Mouse (Mus musculus): ENCODE measurements around the gene Thrap3. TPM values are rescaled to one million over a fixed set of nuclear protein-coding genes. Genes with fewer than 3 reads are reported as not detected.
"Not testable (repeated sequence)": the region's sequence is repeated elsewhere in the genome, so short reads cannot be mapped to it uniquely, and the experiment has no call there.

Thrap3 gene
- polyA plus RNA-seq, 1 experiment from 2014 or later, result 139 TPM

- DNase-seq (ENCODE audit: low spot score) (no peak), ATAC-seq (ENCODE audit: low FRiP score) (no peak)
- no peaks in the 10 kb centered on the region for H3K9me3 ChIP-seq (ENCODE audit: control insufficient read depth, low read length)
- H3K4me3 ChIP-seq (replicated peaks; ENCODE audit: low read length), result no peak overlapping the region
- H3K27ac ChIP-seq, result no peak overlapping the region
- no peak overlapping the region for H3K4me2 ChIP-seq (replicated peaks)
- no peak overlapping the region for H3K9ac ChIP-seq
- H3K27me3 ChIP-seq (ENCODE audit: control insufficient read depth, insufficient read depth, low read length), result no peaks in the 10 kb centered on the region
- no peaks in the 10 kb centered on the region for H3K4me1 ChIP-seq (replicated peaks; ENCODE audit: control insufficient read depth, insufficient read depth, low read length)
- H3K36me3 ChIP-seq (replicated peaks; ENCODE audit: control insufficient read depth, insufficient read depth), result peaks cover 29% of the 10 kb centered on the region
- WGBS, result 98% methylated on average over 3 of the region's 3 CpGs
Observed at GRCm38 (mm10) chr4:126187096-126187495, 15.5 kb downstream of the Thrap3 start.

DNA sequence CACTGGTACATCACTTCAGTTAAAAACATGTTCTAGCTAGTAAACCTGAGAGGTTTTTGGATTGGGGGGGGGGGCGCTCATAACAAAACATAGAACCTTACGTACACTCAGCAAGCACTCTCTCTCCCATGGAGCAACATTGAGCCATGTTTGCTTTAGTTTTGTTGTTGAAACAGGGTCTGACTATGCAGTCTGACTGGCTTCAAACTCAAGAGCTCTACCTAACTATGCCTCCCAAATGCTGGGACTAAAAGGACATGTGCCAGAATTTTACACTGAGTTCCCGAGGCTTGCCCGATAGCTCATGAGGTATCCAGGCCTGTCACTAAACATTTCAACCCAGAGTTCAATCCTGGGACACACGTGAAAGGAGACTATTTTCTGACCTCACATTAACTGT, 19.5 kb downstream of the Thrap3 start:
- Histone ChIP-seq H3K9me3 (ENCODE audit: control insufficient read depth, low read length) (no peaks in the 10 kb centered on the region), H3K27me3 (ENCODE audit: control insufficient read depth, insufficient read depth, low read length) (no peaks in the 10 kb centered on the region), H3K27ac (no peak overlapping the region), H3K9ac (no peak overlapping the region), H3K36me3 (replicated peaks; ENCODE audit: control insufficient read depth, insufficient read depth) (peaks cover 47% of the 10 kb centered on the region), H3K4me2 (replicated peaks) (no peak overlapping the region), H3K4me3 (replicated peaks; ENCODE audit: low read length) (no peak overlapping the region), H3K4me1 (replicated peaks; ENCODE audit: control insufficient read depth, insufficient read depth, low read length) (no peaks in the 10 kb centered on the region)
- 92% methylated on average over 5 of the region's 5 CpGs for WGBS
- ATAC-seq (ENCODE audit: low FRiP score), result no peak
- DNase-seq (ENCODE audit: low spot score), result no peak

- H3K36me3 ChIP-seq (replicated peaks; ENCODE audit: control insufficient read depth, insufficient read depth), result peaks cover 60% of the 10 kb centered on the region
- ATAC-seq (ENCODE audit: low FRiP score) (no peak), DNase-seq (ENCODE audit: low spot score) (peak; percentile 72)
- H3K27ac ChIP-seq, result no peak overlapping the region
- H3K4me2 ChIP-seq (replicated peaks), result no peak overlapping the region
- no peaks in the 10 kb centered on the region for H3K4me1 ChIP-seq (replicated peaks; ENCODE audit: control insufficient read depth, insufficient read depth, low read length)
- 62% methylated on average over 7 of the region's 7 CpGs for WGBS
- H3K4me3 ChIP-seq (replicated peaks; ENCODE audit: low read length), result no peak overlapping the region
- H3K9me3 ChIP-seq (ENCODE audit: control insufficient read depth, low read length), result no peaks in the 10 kb centered on the region
- H3K9ac ChIP-seq, result no peak overlapping the region
- no peaks in the 10 kb centered on the region for H3K27me3 ChIP-seq (ENCODE audit: control insufficient read depth, insufficient read depth, low read length)
Observed at GRCm38 (mm10) chr4:126181170-126181957, 21.2 kb downstream of the Thrap3 start.

GRCm38 (mm10) chr4:126175980-126176379, 26.6 kb downstream of the Thrap3 start:
- not testable (repeated sequence) for H3K4me1 ChIP-seq (replicated peaks; ENCODE audit: control insufficient read depth, insufficient read depth, low read length); H3K4me3 ChIP-seq (replicated peaks; ENCODE audit: low read length); ATAC-seq (ENCODE audit: low FRiP score); DNase-seq (ENCODE audit: low spot score); H3K4me2 ChIP-seq (replicated peaks); H3K9me3 ChIP-seq (ENCODE audit: control insufficient read depth, low read length); H3K27me3 ChIP-seq (ENCODE audit: control insufficient read depth, insufficient read depth, low read length); H3K27ac ChIP-seq; H3K9ac ChIP-seq
- 93% methylated on average over 7 of the region's 7 CpGs for WGBS
- peaks cover 89% of the 10 kb centered on the region for H3K36me3 ChIP-seq (replicated peaks; ENCODE audit: control insufficient read depth, insufficient read depth)

GRCm38 (mm10) chr4:126173800-126174199, 28.8 kb downstream of the Thrap3 start:
- H3K4me2 ChIP-seq (replicated peaks), result no peak overlapping the region
- H3K9ac ChIP-seq, result no peak overlapping the region
- DNase-seq (ENCODE audit: low spot score) (no peak), ATAC-seq (ENCODE audit: low FRiP score) (no peak)
- H3K9me3 ChIP-seq (ENCODE audit: control insufficient read depth, low read length), result no peaks in the 10 kb centered on the region
- peaks cover 94% of the 10 kb centered on the region for H3K36me3 ChIP-seq (replicated peaks; ENCODE audit: control insufficient read depth, insufficient read depth)
- H3K4me1 ChIP-seq (replicated peaks; ENCODE audit: control insufficient read depth, insufficient read depth, low read length), result no peaks in the 10 kb centered on the region
- H3K27me3 ChIP-seq (ENCODE audit: control insufficient read depth, insufficient read depth, low read length), result no peaks in the 10 kb centered on the region
- H3K27ac ChIP-seq, result no peak overlapping the region
- 93% methylated on average over 5 of the region's 5 CpGs for WGBS
- no peak overlapping the region for H3K4me3 ChIP-seq (replicated peaks; ENCODE audit: low read length)

GRCm38 (mm10) chr4:126170737-126171136, 31.8 kb downstream of the Thrap3 start:
- WGBS, result 96% methylated on average over 5 of the region's 5 CpGs
- not testable (repeated sequence) for H3K9ac ChIP-seq; H3K4me1 ChIP-seq (replicated peaks; ENCODE audit: control insufficient read depth, insufficient read depth, low read length); H3K4me3 ChIP-seq (replicated peaks; ENCODE audit: low read length); H3K9me3 ChIP-seq (ENCODE audit: control insufficient read depth, low read length); DNase-seq (ENCODE audit: low spot score); H3K4me2 ChIP-seq (replicated peaks); ATAC-seq (ENCODE audit: low FRiP score); H3K27me3 ChIP-seq (ENCODE audit: control insufficient read depth, insufficient read depth, low read length); H3K27ac ChIP-seq
- peaks cover 98% of the 10 kb centered on the region for H3K36me3 ChIP-seq (replicated peaks; ENCODE audit: control insufficient read depth, insufficient read depth)

- Histone ChIP-seq H3K27me3 (ENCODE audit: control insufficient read depth, insufficient read depth, low read length) (no peaks in the 10 kb centered on the region), H3K27ac (no peak overlapping the region), H3K4me2 (replicated peaks) (no peak overlapping the region), H3K4me1 (replicated peaks; ENCODE audit: control insufficient read depth, insufficient read depth, low read length) (no peaks in the 10 kb centered on the region), H3K9me3 (ENCODE audit: control insufficient read depth, low read length) (no peaks in the 10 kb centered on the region), H3K4me3 (replicated peaks; ENCODE audit: low read length) (no peak overlapping the region), H3K9ac (no peak overlapping the region), H3K36me3 (replicated peaks; ENCODE audit: control insufficient read depth, insufficient read depth) (peaks cover 86% of the 10 kb centered on the region)
- WGBS, result 91% methylated on average over 6 of the region's 6 CpGs
- ATAC-seq (ENCODE audit: low FRiP score) (no peak), DNase-seq (ENCODE audit: low spot score) (no peak)
Observed at GRCm38 (mm10) chr4:126168851-126169250, 33.7 kb downstream of the Thrap3 start.

DNA sequence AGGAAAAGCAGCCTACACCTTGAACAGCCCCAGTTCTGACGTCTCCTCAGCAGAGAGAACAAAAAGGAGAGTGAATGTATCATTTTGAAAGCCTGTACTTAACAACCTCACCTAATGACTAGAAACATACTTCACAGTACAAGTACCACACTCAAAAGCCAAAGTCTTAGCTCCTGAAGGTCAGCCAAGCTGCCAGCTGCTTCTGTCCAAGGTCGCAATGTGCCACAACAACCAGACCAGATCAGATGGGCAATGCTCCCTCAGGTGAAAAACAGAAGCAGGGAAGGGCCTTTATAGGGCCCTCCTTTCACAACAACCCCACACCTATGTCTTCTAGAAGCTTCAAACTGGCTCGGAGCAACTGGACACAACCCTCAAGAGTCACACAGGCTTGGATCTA, 36.5 kb downstream of the Thrap3 start:
- WGBS, result 86% methylated on average over 3 of the region's 3 CpGs
- no peak overlapping the region for H3K9ac ChIP-seq
- peaks cover 9% of the 10 kb centered on the region; the same call in 1 of the 2 replicates for H3K4me1 ChIP-seq (replicated peaks; ENCODE audit: control insufficient read depth, insufficient read depth, low read length)
- no peak for DNase-seq (ENCODE audit: low spot score)
- H3K27ac ChIP-seq, result no peak overlapping the region
- ATAC-seq (ENCODE audit: low FRiP score), result no peak
- no peaks in the 10 kb centered on the region for H3K27me3 ChIP-seq (ENCODE audit: control insufficient read depth, insufficient read depth, low read length)
- H3K36me3 ChIP-seq (replicated peaks; ENCODE audit: control insufficient read depth, insufficient read depth), result peaks cover 58% of the 10 kb centered on the region
- H3K9me3 ChIP-seq (ENCODE audit: control insufficient read depth, low read length), result no peaks in the 10 kb centered on the region
- no peak overlapping the region for H3K4me3 ChIP-seq (replicated peaks; ENCODE audit: low read length)
- H3K4me2 ChIP-seq (replicated peaks), result no peak overlapping the region

DNA sequence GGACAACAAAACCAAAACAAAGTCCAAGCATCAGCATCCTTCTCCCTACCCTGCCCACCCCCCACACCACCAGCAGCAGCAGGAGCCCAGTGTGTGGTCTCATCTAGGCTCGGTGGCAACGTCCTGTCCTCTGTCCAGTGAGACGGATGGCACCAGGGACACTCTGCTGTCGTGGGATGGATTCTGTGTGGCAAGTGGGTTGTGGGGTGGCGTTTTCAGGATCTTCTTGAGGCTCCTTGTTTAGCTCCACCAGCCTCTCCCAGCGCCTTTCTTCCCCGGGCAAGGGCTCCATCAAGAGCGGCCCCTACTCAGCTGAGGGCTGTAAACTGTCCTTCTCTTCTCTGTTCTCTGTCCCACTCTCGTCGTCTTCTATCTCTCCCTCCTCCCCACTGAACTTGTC, 37.5 kb downstream of the Thrap3 start:
- WGBS, result 78% methylated on average over 8 of the region's 10 CpGs
- not testable (repeated sequence) for H3K27ac ChIP-seq; H3K9ac ChIP-seq; ATAC-seq (ENCODE audit: low FRiP score); H3K9me3 ChIP-seq (ENCODE audit: control insufficient read depth, low read length); DNase-seq (ENCODE audit: low spot score); H3K4me1 ChIP-seq (replicated peaks; ENCODE audit: control insufficient read depth, insufficient read depth, low read length); H3K27me3 ChIP-seq (ENCODE audit: control insufficient read depth, insufficient read depth, low read length); H3K4me3 ChIP-seq (replicated peaks; ENCODE audit: low read length); H3K4me2 ChIP-seq (replicated peaks)
- H3K36me3 ChIP-seq (replicated peaks; ENCODE audit: control insufficient read depth, insufficient read depth), result peaks cover 48% of the 10 kb centered on the region

All from hindbrain, embryonic 14.5 days (tissue).